Mouse (Mus musculus): ENCODE measurements at regions not wholly inside any gene's neighbourhood (a gene's known extent, or its start where the extent isn't known, plus 50 kb on each side); places are given as distances from the start of the nearest gene placed in this dataset.

- no peak for DNase-seq (ENCODE audit: low read depth)
These were observed 2159.2 kb upstream of the Gm7489 start for GRCm38 (mm10) chr15:51725457-51725856.

- DNase-seq (ENCODE audit: low read depth) = no peak
These were observed 2154.6 kb upstream of the Gm7489 start for GRCm38 (mm10) chr15:51730106-51730505.

GRCm38 (mm10) chr15:51730805-51731412, 2153.8 kb upstream of the Gm7489 start:
- DNase-seq (ENCODE audit: low read depth) = peak; percentile 3

DNA sequence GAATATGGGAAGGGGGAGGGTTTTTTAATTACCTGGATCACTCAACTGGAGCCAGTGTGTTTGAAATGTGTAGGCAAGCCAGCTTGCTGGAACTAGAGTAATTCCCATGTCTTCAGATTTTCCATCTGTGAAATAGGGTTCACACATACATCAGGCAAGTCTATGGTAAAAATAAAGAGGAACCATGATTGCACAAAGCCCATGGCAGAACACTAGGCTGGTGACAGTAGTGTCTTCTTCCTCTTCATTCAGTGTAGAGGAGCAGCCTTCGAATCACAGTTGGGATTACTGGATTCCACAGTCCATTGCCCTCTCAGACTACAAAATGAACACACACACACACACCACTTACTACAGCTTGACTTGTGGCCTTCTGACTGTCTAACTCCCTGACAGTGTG, 2150.5 kb upstream of the Gm7489 start:
- DNase-seq (ENCODE audit: low read depth) = no peak

Data from naive thymus-derived CD4-positive, alpha-beta T cell, adult 2 months (primary cell).